Mouse (Mus musculus) CH12.LX (cell line): ENCODE data around the gene Eml5. TPM values are rescaled to one million over a fixed set of nuclear protein-coding genes. Genes with fewer than 3 reads are reported as not detected.

Source experiments
- DNase-seq: peaks from one replicate; pipeline ENCODE4 v3.0.0-alpha.2; 2013; ENCODE audit errors: extremely low read depth
- H3K27ac ChIP-seq: 2 replicates; pipeline ENCODE4 v1.5.1; 2012; ENCODE audit warnings: low read depth, mild to moderate bottlenecking, control low read depth, moderate library complexity; ENCODE audit not compliant: insufficient read depth
- H3K27me3 ChIP-seq: replicated peaks from 2 replicates; pipeline ENCODE3; 2012; ENCODE audit warnings: inconsistent platforms
- H3K36me3 ChIP-seq, 2 experiments: replicated peaks in 1 of 2; 2 replicates each; pipeline versions ENCODE3 to v1.6.1; 2012; ENCODE audit warnings: inconsistent platforms in 1 of 2, low read length in 1 of 2, mild to moderate bottlenecking in 1 of 2, mixed read lengths in 1 of 2, moderate library complexity in 1 of 2; ENCODE audit not compliant: control insufficient read depth in 1 of 2, insufficient read depth in 1 of 2
- H3K4me1 ChIP-seq, 2 experiments: 2 replicates each; pipeline ENCODE4 v1.6.1; 2012; ENCODE audit warnings: inconsistent platforms in 1 of 2, moderate library complexity in 1 of 2; ENCODE audit not compliant: insufficient read depth in 2 of 2, control insufficient read depth in 1 of 2
- H3K4me2 ChIP-seq: 2 replicates; pipeline ENCODE4 v1.6.1; 2012; ENCODE audit warnings: low read depth, mild to moderate bottlenecking, control low read depth; ENCODE audit not compliant: poor library complexity, insufficient read depth, severe bottlenecking
- H3K4me3 ChIP-seq, 3 experiments: fragments of 150-350 bp in 1 of 3; sonication (generic) in 1 of 3; replicated peaks in 1 of 3; 2 replicates each; pipeline versions ENCODE3 to v1.5.1; 2011 to 2012; ENCODE audit warnings: low read depth in 2 of 3, low read length in 2 of 3, mild to moderate bottlenecking in 2 of 3, moderate library complexity in 2 of 3, control low read depth in 1 of 3, improper control_type of control experiment in 1 of 3, inconsistent platforms in 1 of 3, mixed read lengths in 1 of 3; ENCODE audit not compliant: poor library complexity in 1 of 3
- H3K79me2 ChIP-seq: replicated peaks from 2 replicates; pipeline ENCODE4 v1.6.1; 2012; ENCODE audit warnings: mild to moderate bottlenecking, moderate library complexity; ENCODE audit not compliant: control insufficient read depth, poor library complexity, insufficient read depth, severe bottlenecking; ENCODE audit errors: extremely low read depth
- H3K9ac ChIP-seq: 2 replicates; pipeline ENCODE4 v1.6.1; 2012; ENCODE audit warnings: low read depth, mild to moderate bottlenecking, control low read depth, moderate library complexity; ENCODE audit not compliant: insufficient read depth
- H3K9me3 ChIP-seq: replicated peaks from 2 replicates; pipeline ENCODE3; 2012; ENCODE audit warnings: low read length, inconsistent platforms, mixed read lengths
- BHLHE40 ChIP-seq: IDR thresholded peaks from 2 replicates; pipeline ENCODE4 v1.6.1; 2011; ENCODE audit warnings: mild to moderate bottlenecking, low read depth, low read length, improper control_type of control experiment
- CHD1 ChIP-seq: IDR thresholded peaks from 2 replicates; pipeline ENCODE4 v1.6.1; 2012; ENCODE audit warnings: low read depth, low read length, improper control_type of control experiment, inconsistent platforms
- E2F4 ChIP-seq: IDR thresholded peaks from 2 replicates; pipeline ENCODE4 v1.6.1; 2011; ENCODE audit warnings: low read depth, low read length, improper control_type of control experiment; ENCODE audit not compliant: insufficient replicate concordance
- ELF1 ChIP-seq: IDR thresholded peaks from 2 replicates; pipeline ENCODE4 v1.6.1; 2014; ENCODE audit warnings: low read depth, mild to moderate bottlenecking, inconsistent platforms, low read length, improper control_type of control experiment
- EP300 ChIP-seq: IDR thresholded peaks from 2 replicates; pipeline ENCODE4 v1.6.1; 2011; ENCODE audit warnings: low read length, improper control_type of control experiment
- ETS1 ChIP-seq: conservative IDR thresholded peaks from 2 replicates; pipeline ENCODE4 v1.6.1; 2012; ENCODE audit warnings: low read depth, mild to moderate bottlenecking, inconsistent platforms, low read length, improper control_type of control experiment, moderate library complexity
- GABPA ChIP-seq: IDR thresholded peaks from 2 replicates; pipeline ENCODE4 v1.6.1; 2012; ENCODE audit warnings: low read depth, low read length, improper control_type of control experiment, inconsistent platforms; ENCODE audit not compliant: insufficient replicate concordance
- HCFC1 ChIP-seq: IDR thresholded peaks from 2 replicates; pipeline ENCODE4 v1.6.1; 2012; ENCODE audit warnings: low read depth, mild to moderate bottlenecking, inconsistent platforms, low read length, improper control_type of control experiment
- IRF4 ChIP-seq: IDR thresholded peaks from 2 replicates; pipeline ENCODE4 v1.6.1; 2014; ENCODE audit warnings: low read depth, mild to moderate bottlenecking, inconsistent platforms, low read length, improper control_type of control experiment
- JUN ChIP-seq: IDR thresholded peaks from 2 replicates; pipeline ENCODE4 v1.6.1; 2011; ENCODE audit warnings: low read depth, mild to moderate bottlenecking, low read length, improper control_type of control experiment, moderate library complexity; ENCODE audit not compliant: insufficient read depth
- JUND ChIP-seq: conservative IDR thresholded peaks from 2 replicates; pipeline ENCODE4 v1.6.1; 2011; ENCODE audit warnings: low read depth, low read length, improper control_type of control experiment
- KAT2A ChIP-seq: IDR thresholded peaks from 2 replicates; pipeline ENCODE4 v1.6.1; 2012; ENCODE audit warnings: low read length, improper control_type of control experiment, inconsistent platforms; ENCODE audit not compliant: insufficient replicate concordance
- MEF2A ChIP-seq: IDR thresholded peaks from 2 replicates; pipeline ENCODE4 v1.6.1; 2014; ENCODE audit warnings: low read depth, mild to moderate bottlenecking, inconsistent platforms, low read length, improper control_type of control experiment, borderline replicate concordance
- MYC ChIP-seq: IDR thresholded peaks from 2 replicates; pipeline ENCODE4 v1.6.1; 2011; ENCODE audit warnings: low read depth, mild to moderate bottlenecking, improper control_type of control experiment, low read length
- NELFE ChIP-seq: IDR thresholded peaks from 2 replicates; pipeline ENCODE4 v1.6.1; 2011; ENCODE audit warnings: low read depth, low read length, improper control_type of control experiment
- NRF1 ChIP-seq: IDR thresholded peaks from 2 replicates; pipeline ENCODE4 v1.6.1; 2014; ENCODE audit warnings: low read depth, mild to moderate bottlenecking, inconsistent platforms, low read length, improper control_type of control experiment, moderate library complexity
- POLR2A ChIP-seq: IDR thresholded peaks from 2 replicates; pipeline ENCODE4 v1.6.1; 2011; ENCODE audit warnings: low read depth, mild to moderate bottlenecking, improper control_type of control experiment, low read length
- POLR2AphosphoS2 ChIP-seq: IDR thresholded peaks from 2 replicates; pipeline ENCODE4 v1.6.1; 2011; ENCODE audit warnings: low read depth, low read length, improper control_type of control experiment
- RAD21 ChIP-seq: IDR thresholded peaks from 2 replicates; pipeline ENCODE4 v1.6.1; 2011; ENCODE audit warnings: low read depth, mild to moderate bottlenecking, low read length, improper control_type of control experiment, moderate library complexity
- SMC3 ChIP-seq: IDR thresholded peaks from 2 replicates; pipeline ENCODE4 v1.6.1; 2011; ENCODE audit warnings: low read depth, low read length, improper control_type of control experiment
- USF1 ChIP-seq: IDR thresholded peaks from 2 replicates; pipeline ENCODE4 v1.6.1; 2014; ENCODE audit warnings: low read depth, mild to moderate bottlenecking, inconsistent platforms, low read length, improper control_type of control experiment
- USF2 ChIP-seq: conservative IDR thresholded peaks from 2 replicates; pipeline ENCODE4 v1.6.1; 2011; ENCODE audit warnings: low read depth, low read length, improper control_type of control experiment
- ZKSCAN1 ChIP-seq: IDR thresholded peaks from 2 replicates; pipeline ENCODE4 v1.6.1; 2012; ENCODE audit warnings: low read depth, inconsistent platforms, low read length, improper control_type of control experiment, borderline replicate concordance
- ZNF384 ChIP-seq: IDR thresholded peaks from 2 replicates; pipeline ENCODE4 v1.6.1; 2012; ENCODE audit warnings: low read depth, low read length, improper control_type of control experiment, inconsistent platforms
- dilution Hi-C: fragments of 300-500 bp; cut with MboI; formaldehyde crosslinking; loops from 2 replicates; pipeline ENCODE4 v1.14.3; 2020; ENCODE audit warnings: low sequenced_read_pairs; ENCODE audit not compliant: extremely low pct_unique_long_range_greater_than_20kb, extremely low pct_ligation_motif_present
- in situ Hi-C: fragments of 300-500 bp; cut with MboI; formaldehyde crosslinking; loops from 3 replicates; pipeline ENCODE4 v1.14.3; 2019; ENCODE audit warnings: low sequenced_read_pairs, low pct_ligation_motif_present, low pct_unique_long_range_greater_than_20kb, mixed read lengths
- polyA plus RNA-seq: library from polyadenylated mRNA; unstranded; fragments of >175 nt; gene quantifications from 2 replicates; pipeline ENCODE4 v1.2.1, GENCODE M21; 2012; ENCODE audit warnings: low read depth; ENCODE audit not compliant: insufficient read length
- total RNA-seq, 2 experiments: library from RNA; depleted of rRNA; stranded (reverse); fragments of 300-350 nt in 1 of 2; fragments of >200 nt in 1 of 2; gene quantifications; 2 replicates each; pipeline ENCODE4 v1.2.3; 2012 to 2014

The Eml5 gene
- total and polyA plus RNA-seq, 3 experiments, result 1.8 to 5.9 (median 3.4) TPM

- H3K9ac ChIP-seq, result no peak overlapping the region
- H3K4me3 ChIP-seq, result no peak overlapping the region
- no peak overlapping the region for H3K27ac ChIP-seq
- peaks cover 63 to 87% of the 10 kb centered on the region in 2 experiments for H3K36me3 ChIP-seq
- no peaks in the 10 kb centered on the region for H3K79me2 ChIP-seq
- H3K27me3 ChIP-seq, result no peaks in the 10 kb centered on the region
- no peak for TF ChIP-seq MEF2A
- TF ChIP-seq MYC, result no peak
- TF ChIP-seq NRF1, result no peak
- TF ChIP-seq USF2, result no peak
- TF ChIP-seq IRF4, result no peak
- no peak for TF ChIP-seq KAT2A
- no peak for TF ChIP-seq NELFE
- TF ChIP-seq E2F4, result no peak
- TF ChIP-seq HCFC1, result no peak
- no peak for TF ChIP-seq EP300
- no peak for TF ChIP-seq POLR2A
- no peak for TF ChIP-seq ELF1
- no peak for TF ChIP-seq CHD1
- TF ChIP-seq GABPA, result no peak
- H3K4me2 ChIP-seq, result no peak overlapping the region
- no peak for DNase-seq
- H3K4me1 ChIP-seq, result peaks cover 0 to 5% of the 10 kb centered on the region in 2 experiments; a peak in 1 of 4 replicates
- in situ Hi-C loops, result no loop called here
- H3K9me3 ChIP-seq, result no peaks in the 10 kb centered on the region
- dilution Hi-C loops, result no loop called here
These were observed 123.8 kb downstream of the Eml5 start for GRCm38 (mm10) chr12:98777509-98777908.

GRCm38 (mm10) chr12:98766241-98766640 is 135.0 kb downstream of the Eml5 start:
- Histone ChIP-seq H3K36me3 (peaks cover 39 to 91% of the 10 kb centered on the region in 2 experiments), H3K4me2 (no peak overlapping the region), H3K9ac (no peak overlapping the region), H3K9me3 (no peaks in the 10 kb centered on the region), H3K27me3 (no peaks in the 10 kb centered on the region), H3K27ac (no peak overlapping the region), H3K79me2 (no peaks in the 10 kb centered on the region; the same call in none of the 2 replicates), H3K4me1 (no peaks in the 10 kb centered on the region), H3K4me3 (no peak overlapping the region)
- dilution Hi-C loops, result no loop called here
- in situ Hi-C loops, result no loop called here
- no peak for DNase-seq
- TF ChIP-seq RAD21 (no peak), JUND (no peak), CHD1 (no peak), SMC3 (no peak), ZNF384 (no peak), BHLHE40 (no peak), ZKSCAN1 (no peak), POLR2AphosphoS2 (no peak), E2F4 (no peak), ETS1 (no peak), JUN (no peak), USF1 (no peak)
